Mouse (Mus musculus): ENCODE measurements around the gene Rbfox1. TPM values are rescaled to one million over a fixed set of nuclear protein-coding genes. Genes with fewer than 3 reads are reported as not detected.

The Rbfox1 gene
- polyA plus RNA-seq, 1 experiment from 2014 or later, result 4.3 TPM

- Histone ChIP-seq H3K9me3 (replicated peaks) (no peaks in the 10 kb centered on the region), H3K27ac (replicated peaks) (no peak overlapping the region), H3K36me3 (no peaks in the 10 kb centered on the region), H3K27me3 (no peaks in the 10 kb centered on the region), H3K4me3 (replicated peaks) (no peak overlapping the region), H3K4me1 (no peaks in the 10 kb centered on the region), H3K9ac (no peak overlapping the region), H3K4me2 (replicated peaks) (no peak overlapping the region)
- ATAC-seq (ENCODE audit: insufficient number of reproducible peaks, low FRiP score, low TSS enrichment, low read depth), result no peak
- WGBS, result 32% methylated on average over 8 of the region's 8 CpGs
Observed at GRCm38 (mm10) chr16:6842066-6842785, 957.1 kb downstream of the Rbfox1 start.

GRCm38 (mm10) chr16:6844659-6845058, 959.5 kb downstream of the Rbfox1 start:
- Histone ChIP-seq H3K4me1 (no peaks in the 10 kb centered on the region), H3K27me3 (no peaks in the 10 kb centered on the region), H3K9ac (no peak overlapping the region), H3K27ac (replicated peaks) (no peak overlapping the region), H3K4me3 (replicated peaks) (no peak overlapping the region), H3K4me2 (replicated peaks) (no peak overlapping the region), H3K9me3 (replicated peaks) (no peaks in the 10 kb centered on the region), H3K36me3 (no peaks in the 10 kb centered on the region)
- 33% methylated on average over 4 of the region's 4 CpGs for WGBS
- ATAC-seq (ENCODE audit: insufficient number of reproducible peaks, low FRiP score, low TSS enrichment, low read depth), result no peak

- no peaks in the 10 kb centered on the region for H3K9me3 ChIP-seq (replicated peaks)
- no peak overlapping the region for H3K4me2 ChIP-seq (replicated peaks)
- no peak overlapping the region for H3K27ac ChIP-seq (replicated peaks)
- ATAC-seq (ENCODE audit: insufficient number of reproducible peaks, low FRiP score, low TSS enrichment, low read depth), result no peak
- H3K4me3 ChIP-seq (replicated peaks), result no peak overlapping the region
- 76% methylated on average over 9 of the region's 9 CpGs for WGBS
- no peaks in the 10 kb centered on the region for H3K27me3 ChIP-seq
- H3K9ac ChIP-seq, result no peak overlapping the region
- H3K36me3 ChIP-seq, result no peaks in the 10 kb centered on the region
- H3K4me1 ChIP-seq, result no peaks in the 10 kb centered on the region
Observed at GRCm38 (mm10) chr16:6851393-6851792, 966.2 kb downstream of the Rbfox1 start.

- no peak overlapping the region for H3K9ac ChIP-seq
- H3K4me3 ChIP-seq (replicated peaks), result no peak overlapping the region
- H3K4me1 ChIP-seq, result no peaks in the 10 kb centered on the region
- 86% methylated on average over 2 of the region's 2 CpGs for WGBS
- no peaks in the 10 kb centered on the region for H3K36me3 ChIP-seq
- ATAC-seq (ENCODE audit: insufficient number of reproducible peaks, low FRiP score, low TSS enrichment, low read depth), result no peak
- no peak overlapping the region for H3K27ac ChIP-seq (replicated peaks)
- H3K27me3 ChIP-seq, result no peaks in the 10 kb centered on the region
- H3K4me2 ChIP-seq (replicated peaks), result no peak overlapping the region
- no peaks in the 10 kb centered on the region for H3K9me3 ChIP-seq (replicated peaks)
Observed at GRCm38 (mm10) chr16:6853796-6854195, 968.6 kb downstream of the Rbfox1 start.

GRCm38 (mm10) chr16:6861656-6862055, 976.5 kb downstream of the Rbfox1 start:
- 93% methylated on average over 2 of the region's 2 CpGs for WGBS
- Histone ChIP-seq H3K9me3 (replicated peaks) (no peaks in the 10 kb centered on the region), H3K9ac (no peak overlapping the region), H3K4me3 (replicated peaks) (no peak overlapping the region), H3K4me2 (replicated peaks) (no peak overlapping the region), H3K4me1 (no peaks in the 10 kb centered on the region), H3K36me3 (no peaks in the 10 kb centered on the region), H3K27ac (replicated peaks) (no peak overlapping the region), H3K27me3 (no peaks in the 10 kb centered on the region)
- ATAC-seq (ENCODE audit: insufficient number of reproducible peaks, low FRiP score, low TSS enrichment, low read depth), result no peak

GRCm38 (mm10) chr16:6882683-6883430, 997.7 kb downstream of the Rbfox1 start:
- no peak overlapping the region for H3K9ac ChIP-seq

GRCm38 (mm10) chr16:6883798-6884197, 998.6 kb downstream of the Rbfox1 start:
- Histone ChIP-seq H3K9ac (no peak overlapping the region), H3K27ac (replicated peaks) (no peak overlapping the region), H3K4me1 (no peaks in the 10 kb centered on the region), H3K9me3 (replicated peaks) (no peaks in the 10 kb centered on the region), H3K4me3 (replicated peaks) (no peak overlapping the region), H3K4me2 (replicated peaks) (no peak overlapping the region), H3K27me3 (no peaks in the 10 kb centered on the region), H3K36me3 (no peaks in the 10 kb centered on the region)
- no peak for ATAC-seq (ENCODE audit: insufficient number of reproducible peaks, low FRiP score, low TSS enrichment, low read depth)
- WGBS, result 65% methylated on average over 1 of the region's 1 CpGs

More at GRCm38 (mm10) chr16:6882683-6883430, 997.7 kb downstream of the Rbfox1 start:
- ATAC-seq (ENCODE audit: insufficient number of reproducible peaks, low FRiP score, low TSS enrichment, low read depth), result no peak
- Histone ChIP-seq H3K9me3 (replicated peaks) (no peaks in the 10 kb centered on the region), H3K4me3 (replicated peaks) (no peak overlapping the region), H3K27me3 (no peaks in the 10 kb centered on the region), H3K27ac (replicated peaks) (no peak overlapping the region), H3K4me2 (replicated peaks) (no peak overlapping the region), H3K4me1 (no peaks in the 10 kb centered on the region), H3K36me3 (no peaks in the 10 kb centered on the region)
- WGBS, result 35% methylated on average over 12 of the region's 12 CpGs

GRCm38 (mm10) chr16:6885617-6886016, 1000.5 kb downstream of the Rbfox1 start:
- no peak overlapping the region for H3K4me2 ChIP-seq (replicated peaks)
- no peak overlapping the region for H3K27ac ChIP-seq (replicated peaks)
- no peaks in the 10 kb centered on the region for H3K4me1 ChIP-seq
- 75% methylated on average over 3 of the region's 3 CpGs for WGBS
- H3K9ac ChIP-seq, result no peak overlapping the region
- H3K27me3 ChIP-seq, result no peaks in the 10 kb centered on the region
- ATAC-seq (ENCODE audit: insufficient number of reproducible peaks, low FRiP score, low TSS enrichment, low read depth), result no peak
- H3K4me3 ChIP-seq (replicated peaks), result no peak overlapping the region
- no peaks in the 10 kb centered on the region for H3K9me3 ChIP-seq (replicated peaks)
- no peaks in the 10 kb centered on the region for H3K36me3 ChIP-seq

GRCm38 (mm10) chr16:6889221-6889620, 1004.1 kb downstream of the Rbfox1 start:
- no peak for ATAC-seq (ENCODE audit: insufficient number of reproducible peaks, low FRiP score, low TSS enrichment, low read depth)
- no peak overlapping the region for H3K4me3 ChIP-seq (replicated peaks)

GRCm38 (mm10) chr16:6897734-6898133, 1012.6 kb downstream of the Rbfox1 start:
- no peaks in the 10 kb centered on the region for H3K4me1 ChIP-seq
- H3K36me3 ChIP-seq, result no peaks in the 10 kb centered on the region
- WGBS, result 31% methylated on average over 6 of the region's 6 CpGs
- no peak overlapping the region for H3K4me2 ChIP-seq (replicated peaks)
- H3K9me3 ChIP-seq (replicated peaks), result no peaks in the 10 kb centered on the region
- no peak overlapping the region for H3K27ac ChIP-seq (replicated peaks)
- ATAC-seq (ENCODE audit: insufficient number of reproducible peaks, low FRiP score, low TSS enrichment, low read depth), result no peak
- no peak overlapping the region for H3K4me3 ChIP-seq (replicated peaks)
- no peaks in the 10 kb centered on the region for H3K27me3 ChIP-seq
- no peak overlapping the region for H3K9ac ChIP-seq

More at GRCm38 (mm10) chr16:6889221-6889620, 1004.1 kb downstream of the Rbfox1 start:
- WGBS, result 33% methylated on average over 4 of the region's 4 CpGs
- Histone ChIP-seq H3K27me3 (no peaks in the 10 kb centered on the region), H3K9me3 (replicated peaks) (no peaks in the 10 kb centered on the region), H3K27ac (replicated peaks) (no peak overlapping the region), H3K4me1 (no peaks in the 10 kb centered on the region), H3K36me3 (no peaks in the 10 kb centered on the region), H3K4me2 (replicated peaks) (no peak overlapping the region), H3K9ac (no peak overlapping the region)

- ATAC-seq (ENCODE audit: insufficient number of reproducible peaks, low FRiP score, low TSS enrichment, low read depth), result no peak
- no peaks in the 10 kb centered on the region for H3K36me3 ChIP-seq
- 52% methylated on average over 2 of the region's 2 CpGs for WGBS
Observed at GRCm38 (mm10) chr16:6900006-6900405, 1014.9 kb downstream of the Rbfox1 start.

More at GRCm38 (mm10) chr16:6900006-6900405, 1014.9 kb downstream of the Rbfox1 start:
- no peaks in the 10 kb centered on the region for H3K4me1 ChIP-seq
- no peaks in the 10 kb centered on the region for H3K9me3 ChIP-seq (replicated peaks)
- H3K4me2 ChIP-seq (replicated peaks), result no peak overlapping the region
- H3K4me3 ChIP-seq (replicated peaks), result no peak overlapping the region
- no peaks in the 10 kb centered on the region for H3K27me3 ChIP-seq
- no peak overlapping the region for H3K9ac ChIP-seq
- no peak overlapping the region for H3K27ac ChIP-seq (replicated peaks)
